Mouse (Mus musculus): ENCODE data around the gene Cdk8. TPM values are rescaled to one million over a fixed set of nuclear protein-coding genes. Genes with fewer than 3 reads are reported as not detected.

Gene Cdk8
- polyA plus RNA-seq, 1 experiment from 2014 or later, result 34.0 TPM

GRCm38 (mm10) chr5:146307744-146308096 is 76.7 kb downstream of the Cdk8 start:
- no peak for ATAC-seq (ENCODE audit: low FRiP score, low read depth)
- Histone ChIP-seq H3K27ac (replicated peaks) (no peak overlapping the region), H3K36me3 (peaks cover 12% of the 10 kb centered on the region), H3K4me2 (replicated peaks) (no peak overlapping the region), H3K4me1 (no peaks in the 10 kb centered on the region), H3K9ac (replicated peaks) (no peak overlapping the region), H3K4me3 (no peak overlapping the region), H3K9me3 (no peaks in the 10 kb centered on the region), H3K27me3 (no peaks in the 10 kb centered on the region)
- WGBS, result over 99% methylated on average over 4 of the region's 4 CpGs

DNA sequence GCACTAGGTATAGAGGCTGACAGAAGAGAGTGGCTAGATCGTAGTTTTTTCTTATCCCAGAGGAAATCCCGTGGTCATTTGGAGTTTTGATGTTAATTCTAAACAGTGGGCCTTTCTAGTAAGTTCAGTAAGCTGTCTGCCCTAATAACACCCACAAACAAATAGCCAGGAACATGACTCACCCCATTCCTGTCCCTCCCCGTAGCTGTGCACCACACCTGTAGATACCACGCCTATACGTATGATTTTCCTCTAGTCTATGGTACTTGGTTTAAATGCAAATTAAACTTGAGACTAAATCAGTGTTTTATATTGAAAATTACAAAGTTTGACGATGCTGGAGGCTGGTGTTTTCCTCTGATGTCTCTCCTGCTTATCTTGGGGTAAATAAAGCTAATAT is 83.5 kb downstream of the Cdk8 start:
- Histone ChIP-seq H3K4me2 (replicated peaks) (no peak overlapping the region), H3K4me1 (no peaks in the 10 kb centered on the region), H3K36me3 (no peaks in the 10 kb centered on the region), H3K9me3 (no peaks in the 10 kb centered on the region), H3K9ac (replicated peaks) (no peak overlapping the region), H3K27ac (replicated peaks) (no peak overlapping the region), H3K27me3 (no peaks in the 10 kb centered on the region), H3K4me3 (no peak overlapping the region)
- WGBS, result 88% methylated on average over 6 of the region's 6 CpGs
- no peak for ATAC-seq (ENCODE audit: low FRiP score, low read depth)

GRCm38 (mm10) chr5:146315268-146315921 is 84.4 kb downstream of the Cdk8 start:
- H3K9ac ChIP-seq (replicated peaks), result no peak overlapping the region
- no peak overlapping the region for H3K4me2 ChIP-seq (replicated peaks)
- no peak overlapping the region for H3K27ac ChIP-seq (replicated peaks)
- H3K4me3 ChIP-seq, result no peak overlapping the region
- no peaks in the 10 kb centered on the region for H3K27me3 ChIP-seq
- H3K9me3 ChIP-seq, result no peaks in the 10 kb centered on the region
- H3K4me1 ChIP-seq, result no peaks in the 10 kb centered on the region
- ATAC-seq (ENCODE audit: low FRiP score, low read depth), result no peak
- WGBS, result 68% methylated on average over 14 of the region's 14 CpGs
- H3K36me3 ChIP-seq, result no peaks in the 10 kb centered on the region

- Histone ChIP-seq H3K4me2 (replicated peaks) (no peak overlapping the region), H3K36me3 (no peaks in the 10 kb centered on the region), H3K4me1 (no peaks in the 10 kb centered on the region), H3K9me3 (no peaks in the 10 kb centered on the region), H3K4me3 (no peak overlapping the region), H3K27me3 (no peaks in the 10 kb centered on the region), H3K27ac (replicated peaks) (no peak overlapping the region), H3K9ac (replicated peaks) (no peak overlapping the region)
- no peak for ATAC-seq (ENCODE audit: low FRiP score, low read depth)
- 79% methylated on average over 5 of the region's 5 CpGs for WGBS
Observed at GRCm38 (mm10) chr5:146316316-146316715, 85.3 kb downstream of the Cdk8 start.

- H3K4me1 ChIP-seq, result no peaks in the 10 kb centered on the region
- H3K9ac ChIP-seq (replicated peaks), result no peak overlapping the region
- no peaks in the 10 kb centered on the region for H3K9me3 ChIP-seq
- no peak overlapping the region for H3K4me2 ChIP-seq (replicated peaks)
- WGBS, result 78% methylated on average over 5 of the region's 5 CpGs
- no peaks in the 10 kb centered on the region for H3K27me3 ChIP-seq
- no peak for ATAC-seq (ENCODE audit: low FRiP score, low read depth)
- no peak overlapping the region for H3K27ac ChIP-seq (replicated peaks)
- H3K4me3 ChIP-seq, result no peak overlapping the region
- no peaks in the 10 kb centered on the region for H3K36me3 ChIP-seq
Observed at GRCm38 (mm10) chr5:146318051-146318450, 87.0 kb downstream of the Cdk8 start.

GRCm38 (mm10) chr5:146318461-146318860 is 87.4 kb downstream of the Cdk8 start:
- Histone ChIP-seq H3K4me3 (no peak overlapping the region), H3K9me3 (no peaks in the 10 kb centered on the region), H3K9ac (replicated peaks) (no peak overlapping the region), H3K36me3 (no peaks in the 10 kb centered on the region), H3K27ac (replicated peaks) (no peak overlapping the region), H3K27me3 (no peaks in the 10 kb centered on the region), H3K4me2 (replicated peaks) (no peak overlapping the region), H3K4me1 (no peaks in the 10 kb centered on the region)
- 88% methylated on average over 8 of the region's 8 CpGs for WGBS
- ATAC-seq (ENCODE audit: low FRiP score, low read depth), result no peak

DNA sequence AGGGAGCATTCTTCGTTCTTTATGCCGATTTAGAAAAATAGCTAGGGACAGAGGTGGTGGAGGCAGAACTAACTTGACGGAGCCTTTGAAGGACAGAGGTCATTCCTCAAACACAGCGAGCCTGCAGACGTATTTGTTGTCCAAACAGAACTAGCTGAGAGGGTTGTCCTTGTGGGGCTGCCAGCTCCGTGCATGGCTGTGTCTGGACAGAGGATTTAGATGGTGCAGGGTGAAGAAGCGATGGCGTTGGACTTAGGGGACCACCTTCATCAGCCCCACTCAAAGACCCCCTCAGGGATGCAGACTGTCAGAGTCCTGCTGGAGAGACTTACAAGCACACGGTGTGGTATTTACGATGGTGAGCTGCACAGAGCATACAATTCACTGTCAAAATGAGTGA is 97.9 kb downstream of the Cdk8 start:
- 61% methylated on average over 10 of the region's 10 CpGs for WGBS
- Histone ChIP-seq H3K4me2 (replicated peaks) (no peak overlapping the region), H3K36me3 (no peaks in the 10 kb centered on the region), H3K27ac (replicated peaks) (no peak overlapping the region), H3K9ac (replicated peaks) (no peak overlapping the region), H3K4me1 (no peaks in the 10 kb centered on the region), H3K27me3 (no peaks in the 10 kb centered on the region), H3K9me3 (no peaks in the 10 kb centered on the region), H3K4me3 (no peak overlapping the region)
- ATAC-seq (ENCODE audit: low FRiP score, low read depth), result no peak

GRCm38 (mm10) chr5:146329541-146329940 is 98.5 kb downstream of the Cdk8 start:
- no peak overlapping the region for H3K9ac ChIP-seq (replicated peaks)
- H3K9me3 ChIP-seq, result no peaks in the 10 kb centered on the region
- ATAC-seq (ENCODE audit: low FRiP score, low read depth), result no peak
- no peaks in the 10 kb centered on the region for H3K27me3 ChIP-seq
- no peaks in the 10 kb centered on the region for H3K4me1 ChIP-seq
- no peak overlapping the region for H3K4me3 ChIP-seq
- H3K4me2 ChIP-seq (replicated peaks), result no peak overlapping the region
- WGBS, result 87% methylated on average over 5 of the region's 5 CpGs
- H3K36me3 ChIP-seq, result no peaks in the 10 kb centered on the region
- no peak overlapping the region for H3K27ac ChIP-seq (replicated peaks)

DNA sequence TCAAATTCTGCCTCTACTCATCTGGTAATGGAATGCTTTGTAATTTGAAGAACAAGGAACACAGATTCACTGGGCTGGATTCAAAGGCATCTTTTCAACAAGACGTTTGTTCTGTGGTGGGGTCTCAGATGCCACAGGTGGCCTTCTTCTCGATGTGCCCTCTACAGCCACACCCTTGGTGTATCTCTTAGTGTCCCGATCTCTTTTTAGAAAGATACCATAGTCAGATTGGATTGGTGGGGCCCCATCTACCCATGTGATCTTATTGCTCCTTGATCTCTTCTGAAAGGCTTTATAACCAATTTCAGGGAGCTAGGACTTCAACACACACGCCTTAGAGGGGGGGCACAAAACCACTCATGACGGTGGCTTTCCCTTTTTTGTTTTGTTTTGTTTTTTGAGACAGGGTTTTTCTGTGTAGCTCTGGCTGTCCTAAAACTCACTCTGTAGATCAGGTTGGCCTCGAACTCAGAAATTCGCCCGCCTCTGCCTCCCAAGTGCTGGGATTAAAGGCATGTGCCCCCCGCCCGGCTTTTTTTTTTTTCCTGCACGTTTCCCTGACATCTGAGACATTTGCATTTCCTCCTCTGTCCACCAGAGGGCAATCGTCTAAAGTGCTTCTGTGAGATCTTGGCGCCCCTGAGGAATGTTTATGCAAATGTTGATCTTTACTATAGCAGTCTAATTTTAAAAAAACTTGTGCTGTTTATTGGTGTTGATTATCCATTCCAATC is 99.2 kb downstream of the Cdk8 start:
- Histone ChIP-seq H3K4me3 (no peak overlapping the region), H3K27ac (replicated peaks) (no peak overlapping the region), H3K9ac (replicated peaks) (no peak overlapping the region), H3K9me3 (no peaks in the 10 kb centered on the region), H3K36me3 (no peaks in the 10 kb centered on the region), H3K4me1 (no peaks in the 10 kb centered on the region), H3K4me2 (replicated peaks) (no peak overlapping the region), H3K27me3 (no peaks in the 10 kb centered on the region)
- ATAC-seq (ENCODE audit: low FRiP score, low read depth), result no peak
- WGBS, result 44% methylated on average over 13 of the region's 13 CpGs

- Histone ChIP-seq H3K4me1 (no peaks in the 10 kb centered on the region), H3K9ac (replicated peaks) (no peak overlapping the region), H3K36me3 (no peaks in the 10 kb centered on the region), H3K27ac (replicated peaks) (no peak overlapping the region), H3K27me3 (no peaks in the 10 kb centered on the region), H3K4me3 (no peak overlapping the region), H3K9me3 (no peaks in the 10 kb centered on the region), H3K4me2 (replicated peaks) (no peak overlapping the region)
- ATAC-seq (ENCODE audit: low FRiP score, low read depth), result no peak
- 40% methylated on average over 3 of the region's 3 CpGs for WGBS
Observed at GRCm38 (mm10) chr5:146330765-146331115, 99.7 kb downstream of the Cdk8 start.

DNA sequence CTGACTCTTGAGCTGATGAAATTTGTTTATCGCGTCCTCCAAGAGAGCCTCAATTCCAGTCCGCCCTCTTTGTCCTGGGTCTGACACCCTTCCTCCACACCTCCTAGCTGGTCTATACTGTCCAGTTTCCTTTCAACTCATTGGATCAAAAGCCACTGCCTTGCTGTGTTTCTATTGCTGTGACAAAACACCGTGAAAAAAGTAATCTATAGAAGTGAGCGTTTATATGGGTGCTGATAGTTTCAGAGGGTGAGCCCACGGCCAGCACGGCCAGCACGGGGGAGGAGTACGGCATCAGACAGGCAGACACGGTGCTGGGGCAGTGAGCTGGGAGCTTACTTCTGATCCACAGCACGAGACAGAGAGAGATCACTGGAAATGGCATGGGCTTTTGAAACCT is 100.1 kb downstream of the Cdk8 start:
- ATAC-seq (ENCODE audit: low FRiP score, low read depth), result no peak
- Histone ChIP-seq H3K9ac (replicated peaks) (no peak overlapping the region), H3K4me2 (replicated peaks) (no peak overlapping the region), H3K9me3 (no peaks in the 10 kb centered on the region), H3K27ac (replicated peaks) (no peak overlapping the region), H3K4me1 (no peaks in the 10 kb centered on the region), H3K4me3 (no peak overlapping the region), H3K36me3 (no peaks in the 10 kb centered on the region), H3K27me3 (no peaks in the 10 kb centered on the region)
- WGBS, result 88% methylated on average over 11 of the region's 11 CpGs

- H3K4me2 ChIP-seq (replicated peaks), result no peak overlapping the region
- no peaks in the 10 kb centered on the region for H3K9me3 ChIP-seq
- H3K27me3 ChIP-seq, result no peaks in the 10 kb centered on the region
- no peak overlapping the region for H3K4me3 ChIP-seq
- no peak for ATAC-seq (ENCODE audit: low FRiP score, low read depth)
- H3K36me3 ChIP-seq, result no peaks in the 10 kb centered on the region
- no peak overlapping the region for H3K27ac ChIP-seq (replicated peaks)
- H3K9ac ChIP-seq (replicated peaks), result no peak overlapping the region
- 58% methylated on average over 7 of the region's 7 CpGs for WGBS
- no peaks in the 10 kb centered on the region for H3K4me1 ChIP-seq
Observed at GRCm38 (mm10) chr5:146332541-146332940, 101.5 kb downstream of the Cdk8 start.

DNA sequence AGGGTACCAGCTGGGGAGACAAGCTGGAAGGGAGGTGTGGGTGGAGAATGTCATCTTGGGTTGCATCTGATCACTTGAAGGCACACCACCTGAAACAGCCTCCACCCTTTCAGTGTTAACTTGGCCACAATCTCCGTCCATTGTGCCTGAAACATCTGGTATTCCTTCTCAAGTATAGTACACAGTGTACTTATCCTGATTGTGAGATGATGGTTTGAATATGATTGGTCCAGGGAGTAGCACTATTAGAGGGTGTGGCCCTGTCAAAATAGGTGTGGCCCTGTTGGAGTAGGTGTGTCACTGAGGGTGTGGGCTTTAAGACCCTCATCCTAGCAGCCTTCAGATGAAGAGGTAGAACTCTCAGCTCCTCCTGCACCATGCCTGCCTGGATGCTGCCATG is 103.4 kb downstream of the Cdk8 start:
- Histone ChIP-seq H3K36me3 (no peaks in the 10 kb centered on the region), H3K27me3 (no peaks in the 10 kb centered on the region), H3K9ac (replicated peaks) (no peak overlapping the region), H3K4me1 (no peaks in the 10 kb centered on the region), H3K27ac (replicated peaks) (no peak overlapping the region), H3K9me3 (no peaks in the 10 kb centered on the region), H3K4me2 (replicated peaks) (no peak overlapping the region), H3K4me3 (no peak overlapping the region)
- no peak for ATAC-seq (ENCODE audit: low FRiP score, low read depth)
- WGBS, result 85% methylated on average over 1 of the region's 1 CpGs

Data from midbrain, embryonic 12.5 days (tissue).